Mouse (Mus musculus) testis, adult 2 months (tissue): Measurements from ENCODE around the gene Sirt7.

Source experiments
- CTCF ChIP-seq: fragments of 200-500 bp; IDR thresholded peaks from 2 replicates; pipeline ENCODE4 v1.5.1; 2012; ENCODE audit warnings: low read depth, mild to moderate bottlenecking, inconsistent platforms, low read length, moderate library complexity; ENCODE audit not compliant: control insufficient read depth, insufficient read depth, insufficient replicate concordance
- POLR2A ChIP-seq: fragments of 200-500 bp; IDR thresholded peaks from 2 replicates; pipeline ENCODE4 v1.6.1; 2012; ENCODE audit warnings: low read depth, mild to moderate bottlenecking, inconsistent platforms, low read length, moderate library complexity; ENCODE audit not compliant: control insufficient read depth

DNA sequence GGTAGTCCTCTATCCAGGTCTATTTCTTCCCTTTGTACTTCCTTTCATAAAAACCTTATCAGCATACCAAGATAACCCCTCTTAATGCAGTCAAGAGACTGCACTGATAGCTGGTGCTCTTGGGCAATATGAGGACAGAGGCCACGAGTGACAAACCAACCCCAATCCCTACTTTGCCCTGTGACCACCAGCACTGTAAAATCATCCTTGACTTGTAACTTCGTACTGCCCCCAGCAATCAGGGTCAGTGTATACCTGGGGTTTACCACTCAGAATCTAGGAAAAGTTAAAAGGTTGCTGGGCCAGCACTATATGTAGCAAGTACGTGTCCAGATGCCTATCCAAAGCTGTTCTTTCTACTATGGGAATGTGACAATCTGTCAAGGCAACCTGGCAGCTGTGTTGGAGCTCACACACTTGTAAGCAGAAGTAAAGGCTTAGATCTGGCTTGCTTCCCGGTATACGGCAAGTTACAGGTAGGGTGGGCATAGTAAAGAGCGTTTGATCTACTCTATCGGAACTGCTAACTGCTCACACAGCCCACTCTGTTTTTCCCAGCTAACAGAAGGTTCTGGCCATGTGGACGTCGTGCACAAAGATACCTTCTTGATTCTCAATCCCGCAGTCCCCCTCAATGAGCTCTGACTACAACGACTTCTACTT, 53.2 kb downstream of the Sirt7 start:
- TF ChIP-seq CTCF: no peak
- no peak for TF ChIP-seq POLR2A
